Mouse (Mus musculus): ENCODE measurements around the gene Arhgap8.

The Arhgap8 gene

DNA sequence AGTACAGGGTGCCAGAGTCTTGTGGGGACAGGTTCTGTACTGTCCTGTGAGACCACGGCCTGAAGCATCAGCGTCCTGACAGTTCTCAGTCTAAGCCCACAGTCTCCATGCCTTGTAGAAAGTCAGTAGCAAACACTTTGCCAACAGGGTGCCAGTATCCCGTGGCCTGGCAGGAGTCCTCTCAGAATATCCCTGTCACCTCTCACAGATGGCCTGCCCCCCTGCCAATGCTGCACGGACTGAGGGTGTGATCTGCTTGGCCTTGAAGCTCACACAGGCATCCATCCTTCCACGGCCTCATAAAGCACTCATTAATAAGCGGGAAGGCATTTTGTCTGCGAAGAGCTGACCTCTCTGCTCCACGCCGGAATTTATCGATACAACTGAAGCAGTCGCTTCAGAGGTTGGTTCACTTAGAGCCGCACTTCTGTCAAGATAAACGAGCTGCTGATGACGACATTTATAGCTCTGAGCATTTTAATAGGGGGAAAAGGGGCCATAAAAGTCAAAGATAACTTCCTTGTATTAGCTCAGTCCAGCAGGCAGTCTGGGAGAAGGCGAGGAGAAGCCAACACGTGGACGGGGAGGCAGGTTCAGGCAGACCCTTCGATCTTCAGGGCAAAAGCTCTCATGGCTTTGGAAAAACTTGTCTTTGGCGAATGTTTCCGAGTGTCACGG, 89.6 kb downstream of the Arhgap8 start:
- DNase-seq = no peak

DNA sequence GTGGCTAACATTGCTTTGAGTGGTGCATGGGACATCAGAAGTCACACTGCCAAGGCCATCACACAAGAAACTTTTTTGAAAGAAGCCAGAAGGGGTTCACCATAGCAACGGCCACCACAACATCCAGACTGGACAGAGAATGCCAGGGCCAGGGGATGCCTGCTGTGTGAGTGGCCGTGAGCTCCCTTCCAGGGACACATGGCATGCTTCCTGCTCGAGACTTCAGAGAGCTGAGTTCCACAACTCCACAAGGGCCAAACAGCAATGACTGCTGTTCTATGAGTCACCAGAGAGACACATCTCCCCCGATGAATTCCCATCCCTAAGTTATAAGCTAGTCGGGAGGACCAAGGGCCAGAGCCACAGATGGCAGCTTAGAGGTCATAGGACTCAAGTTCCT, 91.3 kb downstream of the Arhgap8 start:
- DNase-seq = no peak

DNA sequence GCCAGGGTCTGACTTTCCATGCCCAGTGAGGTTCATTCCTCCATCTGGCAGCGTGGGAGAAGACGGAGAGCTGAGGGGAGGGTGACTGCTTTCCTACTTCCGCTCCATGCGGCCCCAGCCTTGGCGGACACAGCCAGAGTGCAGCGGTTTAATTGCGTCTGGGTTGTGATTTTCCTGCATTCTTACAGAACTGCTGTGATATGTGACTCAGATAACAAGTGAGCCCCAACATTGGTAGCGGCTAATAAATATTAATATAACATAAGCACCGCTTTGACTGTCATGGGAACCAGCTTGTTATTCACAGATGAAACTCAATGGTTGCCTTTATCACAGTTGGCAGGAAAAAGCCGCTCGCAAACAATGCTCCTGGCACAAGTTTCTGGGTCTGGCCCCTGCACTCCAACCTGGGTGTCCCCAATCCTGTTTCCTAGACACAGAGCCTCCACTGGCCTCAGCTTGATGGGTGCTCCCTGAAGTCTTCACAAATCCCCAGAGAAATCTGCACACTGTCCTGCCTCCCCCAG, 93.0 kb downstream of the Arhgap8 start:
- DNase-seq = no peak

DNA sequence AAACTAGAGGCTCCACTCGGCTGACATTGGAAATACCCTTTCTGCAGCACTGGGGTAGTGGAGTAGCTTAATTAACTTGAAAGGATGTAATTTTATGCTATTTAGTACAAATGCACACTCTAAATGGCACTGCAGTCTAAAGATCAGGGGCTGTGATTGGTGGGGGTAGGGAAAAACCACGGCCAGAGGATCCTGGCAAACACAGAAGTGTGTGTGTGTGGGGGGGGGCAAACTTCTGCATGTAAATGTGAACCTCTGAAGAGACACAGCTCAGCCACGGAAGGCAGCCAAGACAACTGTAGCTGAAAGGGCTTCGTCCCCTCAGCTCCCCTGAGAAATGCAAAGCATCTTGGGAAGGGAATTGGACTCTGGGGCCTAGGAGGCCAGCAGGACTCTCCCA, 95.3 kb downstream of the Arhgap8 start:
- no peak for DNase-seq

DNA sequence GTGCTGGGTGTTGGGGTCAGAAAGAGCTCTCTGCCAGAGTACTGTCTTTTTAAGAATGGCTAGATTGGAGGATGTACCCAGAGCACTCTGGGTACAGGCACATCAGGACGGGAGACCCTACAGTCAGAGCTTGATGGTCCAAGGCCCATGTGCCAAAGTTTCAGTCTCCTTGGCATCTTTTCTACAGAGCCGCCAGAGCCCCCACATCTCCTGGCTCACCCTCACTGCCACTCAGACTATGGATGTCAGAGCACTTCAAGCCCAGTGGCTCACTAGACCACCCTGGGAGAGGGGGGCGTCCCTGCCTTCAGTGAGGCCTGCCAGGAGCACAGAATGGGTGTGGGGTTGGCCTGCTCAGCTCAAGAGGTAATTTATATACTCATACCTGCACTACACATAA, 97.7 kb downstream of the Arhgap8 start:
- no peak for DNase-seq

DNA sequence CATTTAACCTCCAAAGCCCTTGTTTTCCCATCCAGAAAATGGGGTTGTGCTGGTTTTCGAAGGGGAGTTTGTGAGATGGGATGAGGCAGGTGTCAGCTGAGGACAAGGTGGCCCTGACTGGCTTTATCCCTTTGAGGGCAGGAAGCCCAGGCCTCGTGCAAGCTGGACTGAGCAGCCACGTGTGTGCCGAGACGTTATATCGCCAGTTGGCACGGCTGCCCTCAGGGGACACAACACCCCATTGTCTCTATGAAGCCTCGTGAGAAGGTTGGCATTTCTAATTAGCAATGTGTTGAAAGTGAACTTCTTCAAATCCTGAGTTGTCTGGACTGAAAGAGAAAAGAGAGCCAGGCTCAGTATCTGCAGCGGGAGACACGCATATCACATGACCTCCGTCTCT, 98.4 kb downstream of the Arhgap8 start:
- DNase-seq = no peak

DNA sequence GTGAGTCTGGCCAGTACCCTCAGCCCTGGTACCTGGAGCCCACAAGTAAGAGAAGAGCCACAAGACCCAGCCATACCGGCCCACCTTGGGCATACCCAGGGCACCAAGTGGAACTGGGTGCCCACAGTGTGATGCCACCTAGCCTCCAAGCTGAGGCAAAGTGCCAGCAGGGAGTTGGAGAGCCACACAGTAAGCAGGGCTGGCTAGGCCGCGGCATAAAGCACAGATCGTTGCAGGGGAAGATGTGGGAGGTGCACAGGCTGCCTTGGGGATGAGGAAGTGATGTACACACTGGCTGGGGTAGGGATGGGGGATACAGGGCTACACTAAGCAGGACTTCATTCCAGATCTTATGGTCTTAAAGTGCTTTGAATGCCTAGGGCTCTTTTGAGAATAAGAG, 101.0 kb downstream of the Arhgap8 start:
- DNase-seq = no peak

Data from thymus, postnatal 36 days (tissue).